Mouse (Mus musculus): ENCODE results near the gene Ankrd63.

GRCm38 (mm10) chr2:118656688-118657281 is 47.0 kb downstream of the Ankrd63 start:
- TF ChIP-seq POLR2AphosphoS2 (IDR thresholded peaks at IDR 0.05; ENCODE audit: low read length), result no peak
- TF ChIP-seq POLR2A (IDR thresholded peaks at IDR 0.05; ENCODE audit: control insufficient read depth in 1 of 2, insufficient read depth in 1 of 2, low read depth in 1 of 2, low read length in 2 of 2, poor library complexity in 1 of 2), result no peak
- TF ChIP-seq ZKSCAN1 (IDR thresholded peaks at IDR 0.05; ENCODE audit: low read depth, low read length), result no peak
- no peak for TF ChIP-seq ZMIZ1 (IDR thresholded peaks at IDR 0.05; ENCODE audit: low read depth, low read length)
- no peak for TF ChIP-seq HCFC1 (IDR thresholded peaks at IDR 0.05; ENCODE audit: low read depth, low read length)
- no peak for TF ChIP-seq CTCF (IDR thresholded peaks at IDR 0.05 in 2 of 3, conservative IDR thresholded peaks at IDR 0.05 in 1 of 3; ENCODE audit: control insufficient read depth in 1 of 3, insufficient read depth in 1 of 3, low read depth in 2 of 3, low read length in 3 of 3, poor library complexity in 1 of 3, severe bottlenecking in 1 of 3)
- no peak for TF ChIP-seq GATA1 (IDR thresholded peaks at IDR 0.05; ENCODE audit: low read depth, low read length)
- TF ChIP-seq KAT2A (conservative IDR thresholded peaks at IDR 0.05; ENCODE audit: low read depth, low read length), result no peak
- TF ChIP-seq ETS1 (IDR thresholded peaks at IDR 0.05; ENCODE audit: low read depth, low read length), result no peak
- TF ChIP-seq UBTF (IDR thresholded peaks at IDR 0.05; ENCODE audit: borderline replicate concordance, insufficient read depth, low read depth, low read length), result no peak
